Mouse (Mus musculus) c-Kit-positive CD71-positive TER-119-positive erythroid progenitor cells, embryonic 14.5 days (primary cell): ENCODE results near the gene 4930404H24Rik.

Source experiments
- DNase-seq: peaks from one replicate; pipeline ENCODE4 v3.0.0-alpha.2; 2013; ENCODE audit warnings: low spot score

4930404H24Rik gene

DNA sequence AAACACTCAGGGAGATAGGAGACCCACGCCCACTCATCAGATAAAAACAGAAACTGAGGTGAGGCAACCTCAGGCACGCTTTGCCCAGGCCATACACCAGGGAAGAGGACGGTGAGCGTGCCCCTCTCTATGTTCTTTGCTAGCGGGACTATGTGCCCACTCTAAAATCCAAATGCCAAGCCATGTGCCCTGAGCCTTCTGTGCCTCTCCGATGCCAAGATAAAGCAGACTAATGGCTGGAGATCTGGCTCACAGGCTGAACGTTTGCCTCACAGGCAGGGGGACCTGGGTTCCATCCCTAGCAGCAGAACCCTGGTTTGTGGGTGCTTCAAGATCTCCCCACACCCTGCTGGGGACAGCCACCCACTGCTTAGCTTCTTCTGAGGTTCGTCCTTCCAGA is 17.5 kb downstream of the 4930404H24Rik start:
- DNase-seq: no peak

GRCm38 (mm10) chr2:153511562-153511961 is 19.0 kb downstream of the 4930404H24Rik start:
- DNase-seq: no peak

GRCm38 (mm10) chr2:153512416-153513323 is 20.1 kb downstream of the 4930404H24Rik start:
- DNase-seq: no peak

GRCm38 (mm10) chr2:153513983-153514382 is 21.4 kb downstream of the 4930404H24Rik start:
- no peak for DNase-seq

GRCm38 (mm10) chr2:153514497-153515380 is 22.1 kb downstream of the 4930404H24Rik start:
- DNase-seq: no peak

- DNase-seq: no peak
Observed at GRCm38 (mm10) chr2:153515582-153515981, 23.0 kb downstream of the 4930404H24Rik start.

GRCm38 (mm10) chr2:153516961-153517360 is 24.4 kb downstream of the 4930404H24Rik start:
- DNase-seq: no peak

DNA sequence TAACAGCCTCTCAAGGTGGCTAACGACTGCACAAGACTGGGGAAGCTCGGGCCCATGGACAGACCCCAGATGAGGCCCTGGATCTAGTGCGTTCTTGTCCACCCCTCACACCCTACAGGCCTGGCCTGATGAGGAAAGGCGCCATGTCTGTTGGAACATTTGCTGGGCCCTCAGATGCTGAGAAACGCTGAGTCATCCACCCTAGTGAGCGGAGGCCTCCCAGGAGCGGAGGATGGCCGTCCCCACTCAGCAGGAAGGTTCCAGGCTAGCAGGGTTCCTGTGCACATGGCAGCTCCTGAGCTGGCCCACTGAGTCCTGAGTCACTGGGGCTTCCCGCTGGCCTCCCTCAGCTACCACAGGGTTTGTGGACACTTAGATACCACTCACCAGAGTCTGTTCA is 27.5 kb downstream of the 4930404H24Rik start:
- peak; percentile 72 for DNase-seq

DNA sequence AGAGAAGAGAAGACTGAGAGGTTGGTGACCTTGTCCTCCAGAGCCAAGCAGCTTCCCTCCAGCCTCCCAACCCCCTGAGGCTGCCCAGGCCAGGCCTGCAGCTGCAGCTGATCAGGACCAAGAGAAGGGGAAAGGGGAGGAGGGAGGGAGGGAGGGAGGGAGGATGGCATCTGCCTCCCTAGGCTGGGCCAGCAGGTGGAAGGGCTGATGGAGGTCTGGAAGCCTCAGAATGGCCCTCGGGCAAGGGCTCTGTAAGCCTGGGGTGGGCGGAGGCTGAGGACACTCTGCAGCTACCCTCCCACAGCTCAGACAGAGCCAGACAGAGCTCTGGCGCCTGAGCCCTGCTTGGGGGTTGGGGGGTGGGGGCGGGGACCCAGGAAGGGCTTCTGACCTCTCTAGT is 29.7 kb downstream of the 4930404H24Rik start:
- DNase-seq: no peak

DNA sequence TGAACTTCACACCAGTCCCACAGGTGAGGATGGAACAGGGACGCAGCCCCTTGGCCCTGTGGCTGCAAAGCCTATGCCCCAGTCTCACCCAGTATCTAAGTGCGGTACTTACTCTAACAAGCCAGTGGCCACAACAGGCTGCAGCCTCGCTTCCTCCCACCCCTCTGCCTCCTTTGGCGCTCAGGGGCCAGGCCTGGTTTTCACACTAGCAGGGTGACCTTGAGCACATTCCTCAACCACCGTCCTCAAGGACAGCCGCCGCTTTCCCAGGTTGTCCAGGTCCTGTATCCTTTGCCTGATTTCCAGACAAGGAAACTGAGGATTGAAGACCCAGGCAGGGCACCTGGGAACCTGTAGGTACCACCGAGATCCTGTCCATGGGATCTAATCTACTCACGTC is 30.6 kb downstream of the 4930404H24Rik start:
- no peak for DNase-seq

DNA sequence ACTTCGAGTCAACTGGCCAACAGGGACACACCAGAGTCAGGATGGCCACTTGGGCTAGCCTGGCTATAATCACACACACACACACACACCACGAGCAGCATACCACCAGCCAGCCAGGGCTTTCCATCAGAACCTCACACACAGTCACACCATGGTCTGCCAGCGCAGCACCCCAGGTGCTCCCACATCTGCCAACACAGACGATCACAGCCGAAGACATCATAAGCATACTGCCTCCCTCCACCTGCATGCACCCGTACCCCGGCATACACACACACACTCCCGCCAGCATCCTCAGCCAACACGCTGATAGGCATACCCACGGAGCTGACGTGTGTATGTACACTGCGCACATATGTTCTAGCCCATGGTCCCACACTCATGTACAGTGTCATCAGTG is 31.1 kb downstream of the 4930404H24Rik start:
- DNase-seq: no peak

DNA sequence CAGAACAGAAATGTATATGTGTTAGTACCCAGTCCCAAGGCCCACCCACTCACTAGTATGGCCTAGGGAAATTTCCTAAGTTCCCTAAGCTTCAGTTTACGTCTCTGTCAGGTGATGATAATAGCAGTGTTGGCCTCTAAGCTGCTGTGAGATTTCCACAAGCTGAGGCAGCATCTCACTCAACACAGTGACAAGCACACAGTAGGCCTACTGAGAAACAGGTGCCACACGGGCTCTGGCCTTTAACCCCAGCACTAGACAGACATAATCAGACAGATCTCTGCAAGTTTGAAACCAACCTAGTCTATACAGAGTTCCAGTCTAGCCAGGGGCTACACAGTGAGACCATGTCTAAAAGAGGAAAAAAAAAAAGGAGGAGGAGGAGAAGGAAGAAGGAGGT is 32.1 kb downstream of the 4930404H24Rik start:
- DNase-seq: no peak

DNA sequence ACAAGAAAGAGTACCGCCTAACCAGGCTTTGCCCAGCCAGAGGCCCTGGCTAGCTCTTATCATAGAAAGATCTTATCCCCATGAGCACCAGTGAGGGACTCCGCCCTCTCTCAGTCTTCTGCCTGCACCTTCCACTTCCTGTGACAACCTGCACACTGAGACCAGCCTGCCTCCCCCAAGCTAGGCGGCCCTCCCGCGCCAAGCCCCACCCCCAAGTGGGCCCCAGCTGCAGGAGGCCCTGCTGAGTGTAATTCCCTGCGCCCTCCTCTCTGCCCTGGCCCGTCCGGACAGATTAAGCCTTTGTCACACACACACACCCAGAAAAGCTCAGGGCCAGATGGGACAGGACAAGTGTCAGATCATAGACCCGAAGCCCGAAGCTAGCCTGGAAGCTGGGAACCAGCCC is 33.3 kb downstream of the 4930404H24Rik start:
- DNase-seq: peak; percentile 83

GRCm38 (mm10) chr2:153526850-153527530 is 34.4 kb downstream of the 4930404H24Rik start:
- DNase-seq: no peak

DNA sequence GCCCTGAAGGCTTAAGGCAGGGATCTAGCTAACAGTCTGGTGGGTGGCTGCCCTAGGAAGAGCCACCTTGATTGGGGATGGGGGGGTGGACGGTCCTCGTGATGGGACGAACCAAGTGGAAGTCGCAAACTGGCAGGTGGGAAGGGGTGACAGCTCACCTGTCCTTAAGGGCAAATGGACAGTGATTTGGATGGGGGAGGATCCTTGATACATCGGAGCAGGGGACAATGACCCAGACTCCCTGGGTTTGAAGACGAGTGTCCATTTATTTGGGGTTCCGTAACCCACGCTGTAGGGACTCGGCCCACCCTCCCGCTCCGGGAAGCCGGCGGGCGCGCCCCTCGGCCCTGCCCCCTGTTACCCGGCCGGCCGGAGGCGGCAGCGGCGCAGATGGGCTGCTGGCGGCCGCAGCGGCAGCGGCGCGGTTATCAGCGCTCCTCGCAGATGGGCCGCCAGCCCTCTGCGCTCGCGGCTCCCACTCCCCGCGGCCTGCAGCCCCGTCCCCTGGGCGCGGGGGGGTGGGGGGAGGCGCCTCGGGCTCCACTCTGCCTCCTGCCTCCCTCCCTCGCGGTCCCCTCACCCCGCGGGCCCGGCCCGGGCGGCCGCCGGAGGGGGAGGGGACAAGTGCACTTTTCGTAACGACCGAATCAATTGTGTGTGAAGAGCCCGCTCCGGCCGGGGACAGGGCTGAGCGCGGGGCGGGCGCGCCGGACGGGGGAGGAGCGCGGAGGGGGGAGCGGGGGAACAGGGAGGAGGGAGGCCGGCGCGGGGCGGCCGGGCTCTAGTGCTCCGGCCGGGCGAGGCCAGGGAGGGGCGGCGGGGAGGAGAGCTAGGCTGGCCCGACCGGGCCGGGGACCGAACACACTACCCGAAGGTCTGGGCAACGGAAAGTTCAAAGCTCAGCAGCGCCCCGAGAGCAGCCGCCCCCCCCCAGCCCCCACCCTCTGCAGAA is 35.3 kb downstream of the 4930404H24Rik start:
- no peak for DNase-seq

DNA sequence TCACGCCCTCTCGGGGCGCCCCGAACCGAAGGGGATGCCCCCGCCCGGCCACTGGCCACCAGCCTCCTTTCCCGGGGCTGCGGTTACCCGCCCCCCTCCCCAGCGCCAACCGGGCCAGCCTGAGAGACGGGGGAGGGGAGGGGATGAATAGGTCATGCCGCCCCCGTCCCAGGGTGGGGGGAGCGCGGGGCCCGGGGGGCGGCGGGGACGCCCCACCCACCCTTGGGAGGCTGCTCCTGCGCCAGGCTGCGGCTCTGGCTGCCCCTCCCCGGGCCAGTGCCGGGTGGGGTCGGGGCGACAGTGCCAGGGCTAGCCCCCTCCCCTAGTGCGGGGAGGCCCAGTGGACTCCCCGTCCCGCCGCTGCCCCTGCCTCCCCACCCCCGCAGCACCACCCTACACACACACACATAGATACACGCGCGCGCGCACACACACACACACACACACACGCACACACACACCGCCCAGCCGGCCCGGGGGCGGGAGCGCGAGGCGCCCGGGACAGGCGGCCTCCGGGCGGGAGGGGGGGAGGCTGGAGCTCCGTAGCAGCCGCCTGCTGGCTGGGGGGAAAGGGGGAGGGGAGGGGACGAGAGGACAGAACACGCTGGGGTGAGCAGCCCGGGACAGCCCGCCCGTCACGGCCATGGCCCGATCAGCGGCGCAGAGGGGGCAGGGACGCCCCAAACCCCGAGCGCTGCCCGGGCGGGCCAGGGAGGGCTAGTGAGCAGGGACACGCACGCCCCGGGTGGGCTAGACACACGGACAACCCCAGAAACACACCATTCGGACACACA is 36.2 kb downstream of the 4930404H24Rik start:
- no peak for DNase-seq

DNA sequence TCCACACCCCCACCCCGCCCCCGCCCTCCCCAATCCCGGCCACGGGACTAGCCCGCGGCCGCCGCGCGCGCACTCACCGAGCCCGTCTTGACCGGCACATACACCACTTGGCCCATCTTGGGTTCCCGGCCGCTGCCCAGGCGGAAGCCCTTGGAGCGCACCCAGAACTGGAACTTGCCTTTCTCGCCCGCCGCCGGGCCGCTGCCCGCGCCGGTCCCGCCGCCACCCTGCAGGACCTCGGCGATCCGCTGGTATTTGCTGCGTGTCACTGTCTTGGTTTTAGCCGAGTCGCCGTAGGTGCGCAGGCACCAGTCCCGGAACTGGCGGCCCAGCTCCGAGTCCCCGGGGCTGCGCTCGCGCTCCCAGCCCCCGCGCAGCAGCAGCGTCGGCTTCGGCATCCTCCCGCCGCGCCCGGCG is 36.8 kb downstream of the 4930404H24Rik start:
- DNase-seq: no peak

DNA sequence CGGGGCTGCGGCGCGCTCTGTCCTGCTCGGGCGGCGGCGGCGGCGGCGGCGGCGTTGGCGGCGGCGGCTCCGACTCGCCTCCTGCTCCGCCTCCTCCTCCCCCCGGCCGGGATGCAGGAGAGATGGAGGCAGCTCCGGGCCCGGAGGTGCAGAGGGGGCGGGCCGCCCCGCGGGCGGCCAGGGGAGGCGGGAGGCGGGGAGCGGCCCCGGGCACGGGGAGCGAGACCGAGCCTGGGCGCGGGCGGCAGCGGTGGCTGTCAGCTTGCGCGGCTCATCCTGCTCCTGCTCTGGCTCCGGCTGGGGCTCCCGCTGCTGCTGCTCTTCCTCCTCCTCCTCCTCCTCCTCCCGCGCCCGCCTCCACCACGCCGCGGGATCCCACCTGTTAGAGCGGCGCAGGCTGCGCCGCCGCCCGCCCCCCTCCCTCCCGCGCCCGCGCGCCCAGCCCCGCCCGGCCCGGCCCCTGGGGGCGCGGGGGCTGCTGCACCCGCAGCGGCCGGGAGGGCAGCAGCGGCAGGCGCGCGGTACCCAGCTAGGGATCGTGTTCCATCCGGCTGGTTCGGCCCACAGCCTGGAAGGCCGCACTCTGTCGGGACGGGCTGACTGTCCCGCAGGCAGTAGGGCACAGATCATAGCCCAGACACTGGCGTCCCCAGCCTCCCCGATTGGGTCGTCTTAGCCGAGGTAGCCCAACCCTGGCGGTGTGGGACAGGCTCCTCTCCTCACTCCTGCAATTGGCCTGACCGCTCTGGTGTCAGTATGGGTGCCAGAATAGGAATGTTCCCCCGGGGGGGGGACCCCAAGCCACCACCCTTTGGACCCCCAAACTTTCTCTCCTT is 37.6 kb downstream of the 4930404H24Rik start, which contains the start of gene Nol4l:
Gene Nol4l (minus strand): TSS at position 41 of the 836 bp plus-strand sequence.
- no peak for DNase-seq

GRCm38 (mm10) chr2:153530948-153531347 is 38.4 kb downstream of the 4930404H24Rik start:
- no peak for DNase-seq
